8 mouse cellular contexts compared by ENCODE assay signal in genomic region chr11:117939741-117940285, GRCm38 (mm10). TPM values are rescaled to one million over a fixed set of nuclear protein-coding genes. Genes with fewer than 3 reads are reported as not detected.
A peak's percentile ranks its signal among the peaks of the same experiment; 100 is the strongest.
DNase-seq lines count a peak whose midpoint lies in the region; ATAC-seq lines count a peak whose summit lies in the region.

No protein-coding gene starts in this region.

- no peaks in the 10 kb centered on the region for H3K9me3 ChIP-seq in embryonic facial prominence, embryonic 13.5 days
- H3K9me3 ChIP-seq in heart, embryonic 11.5 days (replicated peaks; ENCODE audit: control insufficient read depth, low read length), result no peaks in the 10 kb centered on the region
- H3K9me3 ChIP-seq in kidney, embryonic 14.5 days (ENCODE audit: control insufficient read depth, low read length), result no peaks in the 10 kb centered on the region
- no peaks in the 10 kb centered on the region for H3K9me3 ChIP-seq in liver, embryonic 11.5 days (ENCODE audit: control insufficient read depth, low read length)

- peak overlapping the region; percentile 32 for H3K4me2 ChIP-seq in embryonic facial prominence, embryonic 13.5 days
- peak overlapping the region; percentile 16 for H3K4me2 ChIP-seq in heart, embryonic 11.5 days
- H3K4me2 ChIP-seq in kidney, embryonic 14.5 days (replicated peaks; ENCODE audit: low read depth, low read length), result no peak overlapping the region; the same call in 1 of the 2 replicates
- H3K4me2 ChIP-seq in liver, embryonic 11.5 days, result no peak overlapping the region

- DNase-seq in left cerebral cortex, adult 18-20 months (ENCODE audit: low spot score in 2 of 2), result peak; percentile 66
- no peak for DNase-seq in left cerebral cortex, adult 11 months (ENCODE audit: low spot score)
- no peak for DNase-seq in liver, embryonic 11.5 days (ENCODE audit: low spot score)
- DNase-seq in urinary bladder, postnatal 4 days (ENCODE audit: low spot score in 2 of 2), result peak; percentile 73 to 75

- peaks cover 59% of the 10 kb centered on the region for H3K4me1 ChIP-seq in embryonic facial prominence, embryonic 13.5 days
- peaks cover 34% of the 10 kb centered on the region for H3K4me1 ChIP-seq in heart, embryonic 11.5 days (ENCODE audit: control insufficient read depth, insufficient read depth, low read length)
- H3K4me1 ChIP-seq in kidney, embryonic 14.5 days (ENCODE audit: control insufficient read depth, insufficient read depth, low read length), result peaks cover 38% of the 10 kb centered on the region
- H3K4me1 ChIP-seq in liver, embryonic 11.5 days (replicated peaks; ENCODE audit: control insufficient read depth, insufficient read depth, low read length), result peaks cover 29% of the 10 kb centered on the region

- no peaks in the 10 kb centered on the region for H3K27me3 ChIP-seq in embryonic facial prominence, embryonic 13.5 days
- H3K27me3 ChIP-seq in heart, embryonic 11.5 days (ENCODE audit: control insufficient read depth, insufficient read depth, low read length), result peaks cover 8% of the 10 kb centered on the region
- no peaks in the 10 kb centered on the region for H3K27me3 ChIP-seq in kidney, embryonic 14.5 days (ENCODE audit: control insufficient read depth, insufficient read depth, low read length)
- no peaks in the 10 kb centered on the region; the same call in 1 of the 2 replicates for H3K27me3 ChIP-seq in liver, embryonic 11.5 days (replicated peaks; ENCODE audit: control insufficient read depth, insufficient read depth, low read length)

- ATAC-seq in embryonic facial prominence, embryonic 13.5 days (ENCODE audit: insufficient number of reproducible peaks, insufficient read depth, low FRiP score, low TSS enrichment, low read depth), result peak; percentile 77
- ATAC-seq in heart, embryonic 11.5 days (replicated peaks; ENCODE audit: insufficient number of reproducible peaks, low FRiP score, low TSS enrichment), result peak; percentile 76
- ATAC-seq in kidney, embryonic 14.5 days (ENCODE audit: low FRiP score, low TSS enrichment), result peak; percentile 84
- ATAC-seq in liver, embryonic 11.5 days (replicated peaks; ENCODE audit: low FRiP score), result peak; percentile 54; the same call in 1 of the 2 replicates
- peak; percentile 72 for ATAC-seq in monocyte, adult 5-6 weeks (replicated peaks; ENCODE audit: insufficient number of reproducible peaks, low FRiP score, low TSS enrichment, poor library complexity, severe bottlenecking)

- no peaks in the 10 kb centered on the region for H3K36me3 ChIP-seq in embryonic facial prominence, embryonic 13.5 days
- H3K36me3 ChIP-seq in heart, embryonic 11.5 days (ENCODE audit: control insufficient read depth, insufficient read depth, low read length), result no peaks in the 10 kb centered on the region
- H3K36me3 ChIP-seq in kidney, embryonic 14.5 days (ENCODE audit: control insufficient read depth, insufficient read depth, low read length), result no peaks in the 10 kb centered on the region
- H3K36me3 ChIP-seq in liver, embryonic 11.5 days (ENCODE audit: control insufficient read depth, insufficient read depth, low read length), result no peaks in the 10 kb centered on the region

- H3K27ac ChIP-seq in embryonic facial prominence, embryonic 13.5 days, result peak overlapping the region; percentile 86
- H3K27ac ChIP-seq in heart, embryonic 11.5 days (ENCODE audit: low read depth, low read length), result peak overlapping the region; percentile 86
- H3K27ac ChIP-seq in kidney, embryonic 14.5 days (ENCODE audit: low read depth, low read length), result peak overlapping the region; percentile 88
- peak overlapping the region; percentile 53 for H3K27ac ChIP-seq in liver, embryonic 11.5 days (ENCODE audit: low read depth, low read length)

- no peak overlapping the region for H3K4me3 ChIP-seq in embryonic facial prominence, embryonic 13.5 days
- H3K4me3 ChIP-seq in heart, embryonic 11.5 days (ENCODE audit: low read depth, low read length), result no peak overlapping the region
- no peak overlapping the region for H3K4me3 ChIP-seq in kidney, embryonic 14.5 days (ENCODE audit: low read length)
- no peak overlapping the region for H3K4me3 ChIP-seq in liver, embryonic 11.5 days (ENCODE audit: low read depth, low read length)

- no peak overlapping the region for H3K9ac ChIP-seq in embryonic facial prominence, embryonic 13.5 days
- no peak overlapping the region for H3K9ac ChIP-seq in heart, embryonic 11.5 days (ENCODE audit: low read depth, low read length)
- no peak overlapping the region for H3K9ac ChIP-seq in kidney, embryonic 14.5 days (ENCODE audit: low read depth, low read length)
- no peak overlapping the region for H3K9ac ChIP-seq in liver, embryonic 11.5 days (ENCODE audit: low read depth, low read length)

- WGBS in embryonic facial prominence, embryonic 13.5 days, result 3% methylated on average over 7 of the region's 7 CpGs
- WGBS in heart, embryonic 11.5 days (ENCODE audit: insufficient replicate concordance), result 6% methylated on average over 7 of the region's 7 CpGs
- 3% methylated on average over 7 of the region's 7 CpGs for WGBS in kidney, embryonic 14.5 days
- WGBS in liver, embryonic 11.5 days, result 15% methylated on average over 6 of the region's 7 CpGs

RNA-seq across cellular contexts. Expression of gene Socs3, which starts 30.0 kb away (rescaled TPM):
- total RNA-seq in left cerebral cortex, adult 18-20 months (2021), result 1 to 10 TPM; 4.5 to 4.9 TPM
- 12.7 and 15.0 TPM in 2 replicates for polyA plus RNA-seq in embryonic facial prominence, embryonic 13.5 days (2015; fragmentation: Nextera tagmentation; extraction: Ambion mirVana)
- 3.6 and 4.5 TPM in 2 replicates for polyA plus RNA-seq in heart, embryonic 11.5 days (2014; fragmentation: Nextera tagmentation; extraction: Ambion mirVana)
- polyA plus RNA-seq in kidney, embryonic 14.5 days (2014; fragmentation: Nextera tagmentation; extraction: Ambion mirVana), result 6.7 and 9.6 TPM in 2 replicates
- 3.7 and 4.6 TPM in 2 replicates for polyA plus RNA-seq in liver, embryonic 11.5 days (2014; fragmentation: Nextera tagmentation; extraction: Ambion mirVana)
- 67.9 to 84.4 TPM (median 70.9 TPM) in 3 replicates for total RNA-seq in monocyte, adult 5-6 weeks (2017)

RNA-seq across cellular contexts. Expression of gene Pgs1, which starts 46.3 kb away (rescaled TPM):
- total RNA-seq in left cerebral cortex, adult 18-20 months (2021), result 10 to 100 TPM; 87.1 to 89.0 TPM
- polyA plus RNA-seq in embryonic facial prominence, embryonic 13.5 days (2015; fragmentation: Nextera tagmentation; extraction: Ambion mirVana), result 37.4 and 39.5 TPM in 2 replicates
- polyA plus RNA-seq in heart, embryonic 11.5 days (2014; fragmentation: Nextera tagmentation; extraction: Ambion mirVana), result 26.5 and 27.4 TPM in 2 replicates
- 30.0 and 37.5 TPM in 2 replicates for polyA plus RNA-seq in kidney, embryonic 14.5 days (2014; fragmentation: Nextera tagmentation; extraction: Ambion mirVana)
- 31.5 and 31.9 TPM in 2 replicates for polyA plus RNA-seq in liver, embryonic 11.5 days (2014; fragmentation: Nextera tagmentation; extraction: Ambion mirVana)
- total RNA-seq in monocyte, adult 5-6 weeks (2017), result 20.4 to 31.7 TPM (median 30.1 TPM) in 3 replicates

Comparison
In these comparisons a context has a peak if more than half of its experiments do, and no peak if none do; other contexts are left out.
1. DNase-seq: peak in left cerebral cortex, adult 18-20 months (2 of 2) and urinary bladder, postnatal 4 days (2 of 2); none in left cerebral cortex, adult 11 months (single experiment) and liver, embryonic 11.5 days (single experiment).
2. H3K4me2 ChIP-seq: peak in embryonic facial prominence, embryonic 13.5 days (single experiment) and heart, embryonic 11.5 days (single experiment); none in kidney, embryonic 14.5 days (single experiment) and liver, embryonic 11.5 days (single experiment).
3. Peak in every context shown above with its lines, with median percentiles within 50 percentile points of each other: ATAC-seq and H3K27ac ChIP-seq.